Mouse (Mus musculus): ENCODE results near the gene Surf4.

- TF ChIP-seq CTCF (IDR thresholded peaks at IDR 0.05; ENCODE audit: low read depth) (peak; percentile 44), EP300 (IDR thresholded peaks at IDR 0.05; ENCODE audit: low read depth) (no peak)
Observed at GRCm38 (mm10) chr2:26967262-26967661, 33.5 kb upstream of the Surf4 start.
